Mouse (Mus musculus) cerebellum, adult (tissue): ENCODE measurements around the gene Lpin1.

ENCODE experiments used
- ATAC-seq: cut with Nextera tagmentation; 2 replicates; pipeline ENCODE4 v1.9.2; 2017; ENCODE audit warnings: mild to moderate bottlenecking, moderate library complexity, mixed read lengths; ENCODE audit not compliant: insufficient number of reproducible peaks, low FRiP score, low TSS enrichment

Gene Lpin1

DNA sequence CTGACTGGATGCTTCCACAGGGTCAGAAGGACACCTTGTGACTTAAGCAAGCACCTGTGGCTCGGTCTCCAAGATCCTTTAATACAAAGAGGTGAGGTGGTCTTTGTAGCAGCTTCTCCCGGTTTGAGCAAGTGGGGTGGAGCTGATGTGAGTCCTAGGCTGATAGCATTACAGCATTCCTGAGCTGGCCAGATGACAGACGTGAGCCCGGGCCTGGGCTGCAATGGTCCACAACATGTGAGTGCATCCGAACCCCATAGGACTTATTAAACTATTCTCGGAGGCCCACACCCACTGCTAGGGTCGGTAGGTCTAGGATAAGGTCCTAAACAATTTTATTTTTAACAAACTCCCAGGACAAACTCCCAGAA is 77.9 kb downstream of the Lpin1 start:
- no peak for ATAC-seq

- no peak for ATAC-seq
Observed at GRCm38 (mm10) chr12:16531956-16532859, 78.6 kb downstream of the Lpin1 start.

DNA sequence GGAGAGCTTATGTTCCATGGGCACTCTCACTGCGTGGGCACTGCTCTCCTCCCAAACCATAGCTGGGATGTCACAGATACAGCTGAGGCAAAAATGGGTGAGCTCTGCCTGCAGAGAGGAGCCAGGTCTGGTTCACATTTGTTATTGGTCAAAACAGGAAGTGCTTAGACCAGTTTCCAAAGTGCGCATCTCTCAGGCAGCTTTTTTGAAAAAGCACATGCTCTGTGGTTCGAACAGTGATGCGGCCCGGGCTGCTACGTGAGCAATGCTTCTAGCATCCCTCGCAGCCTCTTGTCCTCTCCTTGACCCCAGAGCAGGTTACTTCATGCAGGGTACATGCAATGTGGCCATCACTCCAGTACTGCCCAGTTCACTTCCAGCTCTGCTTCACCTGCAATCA is 82.1 kb downstream of the Lpin1 start:
- no peak for ATAC-seq

DNA sequence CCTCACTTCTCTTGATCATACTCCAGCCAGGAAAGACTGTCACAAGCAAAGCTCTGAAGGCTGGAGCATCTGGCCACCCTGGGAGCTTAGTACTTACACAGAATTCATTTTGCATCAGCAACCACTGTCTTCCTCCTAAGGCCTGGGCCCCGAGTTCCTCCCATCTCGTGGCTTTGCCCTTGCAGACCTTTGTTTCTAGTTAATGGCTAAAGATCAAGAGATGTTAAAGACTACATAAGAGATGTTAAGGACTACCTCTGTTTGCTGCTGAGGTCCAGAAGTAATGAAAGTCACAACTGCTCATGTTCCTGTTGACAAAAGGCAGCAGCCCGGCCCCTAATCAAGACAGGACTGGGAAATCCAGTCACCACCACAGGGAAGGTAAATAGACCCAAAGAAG is 82.8 kb downstream of the Lpin1 start:
- ATAC-seq: no peak

DNA sequence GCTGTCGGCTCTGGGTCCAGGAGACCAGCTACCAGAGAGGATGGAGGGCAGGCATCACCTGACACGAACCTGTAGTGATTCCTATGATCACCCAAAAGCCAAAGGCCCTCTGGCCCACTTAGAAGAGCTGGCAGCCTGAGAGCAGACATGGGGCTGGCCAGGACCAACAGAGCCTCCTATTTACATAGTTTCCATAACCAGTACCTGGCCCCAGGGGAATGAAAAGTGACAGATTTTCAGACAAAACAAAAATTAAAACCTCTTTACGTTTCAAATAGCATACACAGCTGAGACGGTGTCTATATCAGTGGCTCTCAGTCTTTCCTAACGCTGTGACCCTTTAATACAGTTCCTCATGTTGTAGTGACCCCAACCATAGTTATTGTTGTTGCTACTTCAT is 83.9 kb downstream of the Lpin1 start:
- no peak for ATAC-seq

DNA sequence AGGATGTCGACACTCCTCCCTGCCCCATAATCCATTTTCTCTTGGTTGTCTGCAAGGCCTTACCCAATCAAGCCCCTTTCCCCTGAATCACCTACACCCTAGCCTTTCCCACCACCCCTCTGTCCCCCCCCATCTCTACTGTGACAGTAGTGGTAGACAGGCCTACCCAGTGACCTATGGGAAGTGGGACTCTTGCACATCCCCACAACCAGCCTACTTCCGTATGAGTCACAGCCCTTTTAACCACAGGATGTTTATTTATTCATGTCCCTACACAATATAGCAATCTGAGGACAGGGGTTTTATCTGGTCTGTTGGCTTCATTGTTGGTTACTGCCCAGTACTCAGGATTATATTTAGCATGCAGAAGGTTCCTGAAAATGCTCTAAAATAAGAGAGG is 84.6 kb downstream of the Lpin1 start:
- ATAC-seq: no peak

- no peak for ATAC-seq
Observed at GRCm38 (mm10) chr12:16515183-16515582, 95.6 kb downstream of the Lpin1 start.

DNA sequence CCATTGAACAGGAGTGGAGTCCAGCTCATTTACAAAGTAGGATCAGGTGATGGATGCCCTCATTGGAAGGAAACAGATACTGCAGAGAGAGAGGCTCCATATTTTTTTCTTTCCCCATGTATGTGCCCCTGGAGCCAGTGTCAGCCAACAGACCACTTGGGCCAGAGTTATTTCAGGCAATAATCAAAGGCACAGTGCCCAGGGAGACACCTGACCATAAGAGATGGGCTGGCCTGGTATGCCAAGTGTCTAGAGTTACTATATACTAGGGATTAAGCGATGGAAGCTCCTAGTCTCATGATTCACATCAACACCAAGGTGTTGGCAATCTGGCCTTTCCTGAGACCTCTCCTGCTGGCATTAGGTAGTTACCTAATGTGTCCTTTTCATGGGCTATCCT is 97.8 kb downstream of the Lpin1 start:
- ATAC-seq: no peak

DNA sequence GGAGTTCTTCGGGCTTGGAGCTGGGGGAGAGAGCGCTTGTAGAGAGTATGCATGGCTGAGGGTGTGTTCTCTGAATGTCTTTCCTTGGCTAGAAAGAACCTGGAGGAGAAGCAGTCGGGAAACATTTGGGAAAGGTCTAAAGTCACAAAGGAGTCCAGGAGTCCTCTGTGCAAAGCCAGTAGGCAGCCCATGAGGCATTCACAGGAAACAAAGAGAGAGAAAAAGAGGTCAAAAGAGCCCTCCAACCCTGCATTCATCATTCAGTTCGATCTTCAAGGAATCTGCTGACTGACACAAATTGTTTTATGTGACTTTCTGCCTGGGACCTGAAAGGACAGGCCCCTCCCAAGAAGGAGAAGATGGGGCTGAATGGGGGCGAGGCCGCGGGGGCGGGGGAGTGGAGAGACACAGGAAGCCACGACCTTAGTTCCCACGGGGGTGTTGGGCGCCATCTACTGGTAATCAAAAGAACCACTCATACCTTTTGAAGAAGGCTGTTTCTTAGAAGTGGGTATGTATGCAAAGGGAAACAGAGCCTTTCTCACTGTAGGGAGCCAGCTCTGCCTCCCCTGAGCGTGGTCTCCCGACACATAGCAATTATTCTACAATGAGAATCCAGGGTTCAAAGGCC is 101.5 kb downstream of the Lpin1 start:
- no peak for ATAC-seq

GRCm38 (mm10) chr12:16506796-16507790 is 103.7 kb downstream of the Lpin1 start:
- ATAC-seq: no peak

- no peak for ATAC-seq
Observed at GRCm38 (mm10) chr12:16504244-16504643, 106.5 kb downstream of the Lpin1 start.

DNA sequence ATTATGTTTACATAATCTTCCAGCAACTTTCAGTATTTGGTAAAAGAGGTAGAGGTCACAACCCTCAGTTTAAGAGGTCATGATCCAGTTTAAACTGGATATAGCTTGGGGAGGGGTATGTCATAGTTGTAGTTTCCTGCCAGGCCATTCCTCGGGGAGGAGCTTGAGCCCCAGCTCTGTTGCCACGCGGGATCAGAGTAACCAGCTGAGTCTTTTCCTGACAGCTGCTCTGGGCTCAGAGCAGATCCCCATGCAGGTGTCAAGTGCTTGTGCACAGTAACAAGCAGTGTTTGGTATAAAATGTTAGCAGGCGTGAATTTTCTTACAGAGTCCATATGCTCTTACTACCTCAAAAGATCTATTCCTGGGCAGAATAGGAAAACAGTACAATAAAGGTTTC is 112.8 kb downstream of the Lpin1 start:
- no peak for ATAC-seq

GRCm38 (mm10) chr12:16492713-16493112 is 118.1 kb downstream of the Lpin1 start:
- no peak for ATAC-seq

DNA sequence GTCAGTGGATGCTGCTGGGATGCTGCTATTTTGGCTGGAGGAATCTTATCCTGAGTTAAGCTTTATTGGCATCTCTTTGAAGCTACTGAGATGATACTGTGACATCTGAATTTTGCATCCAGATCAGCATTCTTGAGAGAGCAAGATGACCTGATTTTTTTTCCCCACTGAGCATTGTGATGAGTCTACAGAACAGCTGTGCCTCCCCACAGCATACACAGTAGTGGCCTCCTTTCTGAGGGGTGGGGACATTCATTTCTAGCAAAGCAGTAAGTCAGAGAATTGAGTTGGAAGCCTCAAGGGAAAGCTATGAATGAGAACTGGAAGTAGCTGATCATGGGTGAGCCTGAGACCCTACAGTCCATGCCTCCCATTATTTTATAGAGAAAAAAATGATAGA is 121.9 kb downstream of the Lpin1 start:
- no peak for ATAC-seq

GRCm38 (mm10) chr12:16487453-16487852 is 123.3 kb downstream of the Lpin1 start:
- ATAC-seq: no peak
